Mouse (Mus musculus) C2C12 (cell line): ENCODE results near the gene Gadd45gip1. TPM values are rescaled to one million over a fixed set of nuclear protein-coding genes. Genes with fewer than 3 reads are reported as not detected.

Experiments
- H3K27me3 ChIP-seq: one replicate; pipeline ENCODE4 v1.6.1; 2011; ENCODE audit not compliant: control insufficient read depth, insufficient read depth, insufficient read length
- H3K36me3 ChIP-seq: one replicate; pipeline ENCODE4 v1.6.1; 2011; ENCODE audit not compliant: control insufficient read depth, insufficient read depth
- H3K4me3 ChIP-seq: one replicate; pipeline ENCODE4 v1.5.1; 2011; ENCODE audit warnings: mild to moderate bottlenecking, control low read depth; ENCODE audit not compliant: poor library complexity, insufficient read depth, severe bottlenecking
- H3K79me2 ChIP-seq: one replicate; pipeline ENCODE4 v1.6.1; 2011; ENCODE audit not compliant: control insufficient read depth, insufficient read depth
- H3K79me3 ChIP-seq: one replicate; pipeline ENCODE4 v1.6.1; 2011; ENCODE audit warnings: low read depth, control low read depth
- H3ac ChIP-seq: one replicate; pipeline ENCODE3; 2011; ENCODE audit warnings: low read depth; ENCODE audit not compliant: control insufficient read depth, insufficient read length
- CEBPB ChIP-seq: IDR thresholded peaks from one replicate; pipeline ENCODE4 v1.6.1; 2011; ENCODE audit warnings: low read depth, mild to moderate bottlenecking, control low read depth, moderate library complexity
- CTCF ChIP-seq: IDR thresholded peaks from one replicate; pipeline ENCODE4 v1.5.1; 2011; ENCODE audit not compliant: control insufficient read depth, insufficient read depth, insufficient read length
- FOSL1 ChIP-seq: IDR thresholded peaks from one replicate; pipeline ENCODE4 v1.8.0; 2011; ENCODE audit warnings: mild to moderate bottlenecking, low read length; ENCODE audit not compliant: poor library complexity, insufficient read depth, severe bottlenecking
- MAX ChIP-seq: IDR thresholded peaks from one replicate; pipeline ENCODE4 v1.6.1; 2011; ENCODE audit warnings: mild to moderate bottlenecking, control low read depth
- MYOD1 ChIP-seq: IDR thresholded peaks from one replicate; pipeline ENCODE4 v1.6.1; 2011; ENCODE audit warnings: low read depth; ENCODE audit not compliant: control insufficient read depth, insufficient read length
- MYOG ChIP-seq: IDR thresholded peaks from one replicate; pipeline ENCODE4 v1.6.1; 2011; ENCODE audit not compliant: control insufficient read depth, insufficient read length; ENCODE audit errors: extremely low read depth
- USF1 ChIP-seq: IDR thresholded peaks from one replicate; pipeline ENCODE4 v1.6.1; 2011; ENCODE audit warnings: low read depth, mild to moderate bottlenecking, control low read depth, moderate library complexity
- polyA plus RNA-seq: library from polyadenylated mRNA; unstranded; fragments of >200 nt; fragmentation: generic; extraction: Trizol; gene quantifications from one replicate; pipeline ENCODE4 v1.2.1, GENCODE M21; 2012; ENCODE audit warnings: missing spikeins

The Gadd45gip1 gene
- polyA plus RNA-seq, 1 experiment: 32.5 TPM

DNA sequence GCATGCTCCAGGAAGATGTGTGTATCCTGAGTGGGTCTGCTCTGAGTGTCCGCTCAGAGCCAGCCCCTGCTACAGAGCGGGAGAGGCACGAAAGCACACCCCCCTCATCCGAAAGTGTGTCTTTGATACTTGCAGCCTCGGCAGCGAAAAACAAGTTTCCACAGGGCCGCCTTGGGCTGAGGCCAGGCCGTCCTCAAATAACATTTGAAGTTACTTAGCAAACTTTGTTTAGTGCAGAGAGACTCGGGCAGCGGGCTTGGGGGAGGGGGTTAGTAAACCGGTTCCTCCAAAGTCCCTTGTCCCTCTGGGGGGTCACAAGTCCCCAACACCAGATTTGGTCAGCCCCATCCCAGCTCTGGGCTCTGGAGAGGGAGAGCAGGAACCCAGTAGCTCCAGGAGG is 42.4 kb upstream of the Gadd45gip1 start:
- H3K79me2 ChIP-seq: peaks cover 100% of the 10 kb centered on the region
- TF ChIP-seq USF1 (no peak), FOSL1 (no peak), CTCF (no peak), MYOD1 (no peak), MAX (no peak), CEBPB (no peak), MYOG (no peak)
- no peak overlapping the region for H3ac ChIP-seq
- H3K79me3 ChIP-seq: peaks cover 77% of the 10 kb centered on the region
- no peaks in the 10 kb centered on the region for H3K27me3 ChIP-seq
- no peak overlapping the region for H3K4me3 ChIP-seq
- no peaks in the 10 kb centered on the region for H3K36me3 ChIP-seq

DNA sequence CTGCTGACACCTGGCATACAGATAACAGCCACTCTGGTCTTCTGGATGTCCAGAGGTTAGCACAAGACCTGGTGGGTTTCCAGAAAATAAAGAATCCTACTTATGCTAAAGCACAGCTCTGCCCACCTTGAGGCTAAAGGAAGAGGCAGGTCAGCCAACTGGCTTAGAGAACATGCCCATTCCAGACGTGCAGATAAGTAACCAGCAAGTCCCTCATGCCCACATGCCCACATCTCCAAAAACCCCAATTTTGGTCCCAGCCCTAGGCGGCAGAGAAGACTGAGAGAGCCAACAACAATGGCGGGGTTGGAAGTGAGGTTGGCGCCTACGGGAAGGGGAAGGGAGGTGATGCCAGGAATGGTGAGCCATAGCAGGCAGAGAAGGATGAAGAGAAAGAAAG is 42.0 kb upstream of the Gadd45gip1 start:
- H3K36me3 ChIP-seq: no peaks in the 10 kb centered on the region
- H3K4me3 ChIP-seq: no peak overlapping the region
- peaks cover 100% of the 10 kb centered on the region for H3K79me2 ChIP-seq
- no peaks in the 10 kb centered on the region for H3K27me3 ChIP-seq
- no peak overlapping the region for H3ac ChIP-seq
- H3K79me3 ChIP-seq: peaks cover 79% of the 10 kb centered on the region
- TF ChIP-seq FOSL1 (no peak), USF1 (no peak), MYOG (no peak), MAX (no peak), CTCF (no peak), MYOD1 (no peak), CEBPB (no peak)

GRCm38 (mm10) chr8:84789855-84790486 is 41.4 kb upstream of the Gadd45gip1 start:
- Histone ChIP-seq H3K79me2 (peaks cover 100% of the 10 kb centered on the region), H3K27me3 (no peaks in the 10 kb centered on the region), H3K36me3 (no peaks in the 10 kb centered on the region), H3K4me3 (no peak overlapping the region), H3K79me3 (peaks cover 78% of the 10 kb centered on the region), H3ac (no peak overlapping the region)
- TF ChIP-seq MYOD1 (no peak), FOSL1 (no peak), CTCF (no peak), USF1 (no peak), CEBPB (no peak), MAX (no peak), MYOG (no peak)

- H3K27me3 ChIP-seq: no peaks in the 10 kb centered on the region
- H3K36me3 ChIP-seq: no peaks in the 10 kb centered on the region
- peaks cover 100% of the 10 kb centered on the region for H3K79me2 ChIP-seq
- no peak overlapping the region for H3K4me3 ChIP-seq
- H3K79me3 ChIP-seq: peaks cover 80% of the 10 kb centered on the region
- no peak overlapping the region for H3ac ChIP-seq
- TF ChIP-seq MYOG (no peak), FOSL1 (no peak), MYOD1 (no peak), CEBPB (no peak), USF1 (no peak), MAX (no peak), CTCF (no peak)
These were observed 40.8 kb upstream of the Gadd45gip1 start for GRCm38 (mm10) chr8:84790537-84790936.

DNA sequence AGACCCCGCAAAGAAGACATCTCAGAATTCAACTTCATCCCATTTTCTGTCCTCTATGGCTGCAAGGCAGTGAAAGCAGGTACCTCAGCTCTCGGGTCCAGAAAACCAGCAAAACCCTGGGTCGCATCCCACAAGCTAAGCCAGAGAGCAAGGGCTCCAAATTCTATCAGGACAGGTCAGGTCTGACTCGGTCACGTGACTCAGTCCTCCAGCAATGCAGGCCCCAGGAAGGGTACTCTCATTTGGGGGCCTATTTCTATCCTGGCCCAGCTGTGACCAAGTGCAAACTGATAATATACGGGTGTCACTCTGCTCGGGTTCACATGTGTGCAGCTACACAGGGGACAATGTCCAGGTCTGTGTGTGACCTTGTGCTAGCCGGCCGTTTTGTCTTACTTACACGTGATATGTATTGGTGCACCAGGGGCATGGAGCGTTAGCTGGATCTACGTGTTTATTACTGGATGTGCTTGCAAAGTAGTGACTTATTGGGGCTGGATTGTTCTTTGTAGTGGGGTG is 38.8 kb upstream of the Gadd45gip1 start:
- H3K4me3 ChIP-seq: no peak overlapping the region
- peaks cover 100% of the 10 kb centered on the region for H3K79me2 ChIP-seq
- TF ChIP-seq MAX (no peak), USF1 (peak; percentile 89)
- H3ac ChIP-seq: no peak overlapping the region
- no peaks in the 10 kb centered on the region for H3K27me3 ChIP-seq
- peaks cover 15% of the 10 kb centered on the region for H3K36me3 ChIP-seq
- H3K79me3 ChIP-seq: peaks cover 90% of the 10 kb centered on the region

- Histone ChIP-seq H3ac (no peak overlapping the region), H3K27me3 (no peaks in the 10 kb centered on the region), H3K79me3 (peaks cover 89% of the 10 kb centered on the region), H3K79me2 (peaks cover 100% of the 10 kb centered on the region), H3K36me3 (peaks cover 18% of the 10 kb centered on the region), H3K4me3 (no peak overlapping the region)
- TF ChIP-seq USF1 (no peak), FOSL1 (no peak), MAX (no peak), CTCF (no peak), MYOD1 (no peak), CEBPB (no peak), MYOG (no peak)
These were observed 38.2 kb upstream of the Gadd45gip1 start for GRCm38 (mm10) chr8:84793134-84793533.
